Mouse (Mus musculus): ENCODE data around the gene Zfp36l2.

The Zfp36l2 gene

DNA sequence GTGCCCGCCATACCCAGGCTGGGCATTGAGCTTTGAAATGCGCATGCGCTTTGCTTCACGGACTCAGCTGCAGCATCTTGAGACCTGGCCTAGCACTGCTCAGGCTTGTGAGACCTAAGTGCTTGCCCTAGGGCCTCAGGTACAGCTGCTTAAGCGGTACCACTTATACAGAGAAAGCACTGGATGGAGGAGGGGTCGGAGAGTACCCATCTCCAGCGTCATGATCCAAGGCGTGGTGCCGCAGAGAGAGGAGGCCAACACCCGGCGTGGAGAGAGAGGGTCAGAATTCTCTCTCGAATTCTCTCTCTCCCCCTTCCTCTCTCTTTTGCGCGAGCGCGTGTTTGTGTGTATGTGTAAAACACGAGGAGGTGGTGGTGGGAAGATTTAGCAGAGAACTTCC is 12.6 kb downstream of the Zfp36l2 start:
- no peak for DNase-seq

DNA sequence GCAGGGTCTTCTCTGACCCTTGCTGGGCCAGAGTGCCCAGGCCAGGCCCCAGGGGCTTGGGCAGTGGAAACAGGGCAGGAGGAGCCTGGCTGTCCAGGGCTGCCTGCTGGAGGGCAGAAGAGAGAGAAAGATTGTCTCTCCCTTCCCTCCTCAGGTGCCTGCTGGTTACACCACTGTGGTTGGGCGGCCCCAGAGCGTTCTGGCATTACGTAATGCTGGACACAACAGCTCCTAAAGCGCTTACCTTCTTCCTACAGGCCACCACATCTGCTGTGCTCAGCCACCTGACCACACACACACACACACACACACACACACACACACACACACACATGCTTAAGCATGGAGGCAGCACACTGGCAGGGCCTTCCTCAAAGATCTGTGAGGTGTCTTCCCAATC is 20.4 kb downstream of the Zfp36l2 start:
- DNase-seq, result no peak

GRCm38 (mm10) chr17:84166135-84166860 is 21.4 kb downstream of the Zfp36l2 start:
- DNase-seq, result no peak

DNA sequence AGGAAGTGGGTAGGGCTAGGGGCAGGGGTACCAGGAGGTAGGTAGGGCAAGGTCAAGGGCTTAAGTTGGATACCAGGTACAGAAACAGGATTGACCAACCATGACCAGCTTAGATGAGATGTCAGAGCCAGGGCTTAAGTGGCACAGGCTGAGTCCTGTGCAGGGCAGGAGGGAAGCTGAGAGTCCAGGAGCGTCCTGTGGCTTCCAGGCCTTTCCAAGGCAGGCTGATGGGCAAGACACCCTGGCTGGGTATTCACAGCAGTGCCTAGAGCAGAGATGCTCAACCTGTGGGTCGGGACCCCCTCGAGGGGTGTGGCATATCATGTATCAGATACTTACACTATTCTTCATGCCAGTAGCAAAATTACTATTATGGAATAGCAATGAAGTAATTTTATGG is 22.0 kb downstream of the Zfp36l2 start:
- DNase-seq, result no peak

- DNase-seq, result no peak
Measured at GRCm38 (mm10) chr17:84164146-84164545, 23.6 kb downstream of the Zfp36l2 start.

GRCm38 (mm10) chr17:84163066-84163785 is 24.5 kb downstream of the Zfp36l2 start:
- no peak for DNase-seq

DNA sequence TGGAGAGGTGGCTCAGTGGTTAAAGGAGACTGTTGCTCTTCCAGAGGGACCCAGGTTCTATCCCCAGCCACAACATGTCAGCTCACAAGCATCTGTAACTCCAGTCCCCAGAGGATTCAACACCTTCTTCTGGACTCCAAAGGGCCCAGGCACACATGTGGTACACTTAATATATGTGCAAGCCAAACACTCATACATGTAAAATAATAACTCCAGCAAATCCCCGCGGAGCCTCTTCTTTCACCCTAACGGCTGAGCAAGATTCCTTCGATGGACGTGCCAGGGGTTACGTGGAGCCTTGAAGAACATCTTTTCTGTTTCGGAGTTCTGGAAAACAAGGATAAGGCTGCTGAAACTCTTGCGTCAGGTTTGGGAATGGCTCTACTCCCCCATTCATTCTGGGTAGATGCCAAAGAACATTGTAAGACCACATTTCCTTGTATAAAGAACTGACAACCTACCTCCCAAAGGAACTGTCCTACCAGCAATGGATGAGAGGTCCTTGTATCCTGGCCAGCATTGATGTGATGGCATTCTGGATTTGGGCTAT is 25.5 kb downstream of the Zfp36l2 start:
- no peak for DNase-seq

DNA sequence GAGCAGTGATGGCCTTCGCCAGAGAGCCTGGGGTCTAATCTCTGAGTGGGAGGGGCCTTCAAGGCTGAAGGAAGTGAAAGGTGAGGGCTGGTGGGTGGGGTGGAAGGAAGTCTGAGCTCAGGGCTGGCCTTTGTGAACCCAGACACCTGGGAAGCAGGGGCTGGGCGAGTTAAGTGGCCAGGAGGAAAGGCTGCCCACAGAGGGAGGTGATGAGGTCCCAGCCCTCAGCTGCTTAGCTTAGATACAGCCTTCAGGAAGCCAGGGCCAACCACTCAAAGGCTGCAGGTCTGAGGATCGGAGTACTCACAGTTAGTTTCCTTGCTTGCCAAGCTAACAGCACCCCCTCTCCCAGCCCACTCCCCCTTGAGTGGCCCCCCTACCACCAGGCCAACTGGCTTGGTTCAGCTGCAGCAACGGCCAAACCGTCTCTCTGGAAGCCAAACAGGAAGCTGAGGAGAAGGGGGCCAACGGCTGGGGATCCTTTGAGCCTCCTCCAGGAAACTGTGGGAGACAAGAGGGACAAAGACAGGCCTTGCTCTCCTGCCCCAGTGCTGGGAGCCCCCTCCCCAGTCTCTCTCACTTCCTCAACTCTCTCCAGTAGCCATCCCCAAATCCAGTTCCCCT is 26.4 kb downstream of the Zfp36l2 start:
- no peak for DNase-seq

GRCm38 (mm10) chr17:84158891-84159290 is 28.9 kb downstream of the Zfp36l2 start:
- no peak for DNase-seq

GRCm38 (mm10) chr17:84158461-84158795 is 29.3 kb downstream of the Zfp36l2 start:
- DNase-seq, result no peak

DNA sequence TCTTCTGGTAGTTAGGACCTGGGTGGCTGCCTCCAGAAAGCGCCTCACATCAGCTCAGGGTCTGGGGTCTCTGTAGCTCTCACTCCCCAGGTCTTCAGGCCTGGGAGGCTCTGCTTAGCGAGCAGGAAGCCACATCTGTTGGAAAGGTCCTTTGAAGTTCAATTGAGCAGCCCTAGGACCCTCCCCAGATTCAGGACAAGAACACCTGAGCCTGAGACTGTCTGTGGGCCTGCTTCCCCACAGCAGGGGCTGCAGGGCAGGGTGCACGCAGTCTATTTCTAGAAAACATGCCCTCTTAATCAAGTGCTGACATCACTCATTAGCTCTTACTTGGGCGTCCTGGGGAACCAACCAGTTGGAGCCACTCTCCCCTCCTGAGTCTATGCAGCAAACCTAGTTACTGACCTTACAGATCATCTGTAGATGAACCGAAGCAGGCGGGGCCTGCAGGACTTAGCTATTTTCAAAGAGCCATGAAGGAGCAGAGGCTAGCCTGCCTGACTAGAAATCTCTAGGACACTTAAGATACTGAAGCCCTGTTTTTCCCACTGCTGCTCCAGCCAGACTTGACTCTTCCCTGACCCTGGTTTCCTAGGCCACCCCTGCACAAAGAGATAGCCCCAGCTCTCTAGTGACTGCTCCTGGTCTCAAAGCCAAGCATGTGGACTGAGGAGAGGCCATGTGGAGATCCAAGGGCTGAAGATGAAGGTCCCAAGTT is 29.8 kb downstream of the Zfp36l2 start:
- no peak for DNase-seq

DNA sequence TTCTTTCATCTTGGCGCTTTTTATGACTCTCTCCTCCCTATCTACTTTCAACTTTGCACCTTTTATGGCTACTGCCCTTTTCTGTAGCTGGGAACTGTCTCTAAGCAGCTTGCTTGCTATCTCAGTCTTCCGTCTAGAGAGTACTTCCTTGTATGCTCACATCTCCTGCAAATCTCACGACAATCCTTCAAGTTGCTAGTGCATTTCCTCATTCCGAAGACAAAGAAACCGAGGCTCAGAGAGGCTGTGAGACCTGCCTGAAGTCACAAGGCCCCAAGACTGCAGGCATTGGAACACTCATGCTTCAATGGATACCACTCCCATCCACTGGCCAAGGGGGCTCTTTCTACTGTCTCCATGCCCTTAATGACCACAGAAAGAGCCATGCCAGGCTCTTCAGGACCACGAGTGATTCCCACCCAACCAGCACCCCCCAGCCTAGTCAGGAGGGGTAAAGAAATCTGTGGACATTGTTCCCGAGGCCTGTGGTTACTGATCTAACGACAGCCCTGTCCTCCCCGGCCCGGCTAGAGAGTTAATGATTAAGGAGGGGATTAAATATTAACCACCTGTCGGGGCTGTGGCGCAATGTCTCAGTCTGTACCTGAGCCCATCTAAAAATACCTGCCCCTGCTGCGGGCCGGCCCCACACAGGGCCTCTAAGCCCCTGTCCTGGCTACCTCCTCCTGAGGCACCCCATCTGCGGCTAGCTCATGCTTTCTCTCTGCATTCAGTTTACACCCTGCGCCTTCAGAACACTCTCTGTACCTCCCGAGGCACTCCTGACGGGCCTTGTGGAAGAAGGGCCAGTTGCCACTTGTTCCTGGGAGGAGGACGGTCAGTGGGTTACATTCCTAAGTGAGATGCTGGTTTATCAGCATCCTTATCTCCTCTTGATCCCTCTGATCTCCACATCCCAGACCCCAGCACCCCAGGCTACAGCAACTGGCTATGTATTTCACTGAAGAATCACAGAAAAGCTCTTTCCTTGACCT is 30.7 kb downstream of the Zfp36l2 start:
- DNase-seq, result peak; percentile 75

- no peak for DNase-seq
Measured at GRCm38 (mm10) chr17:84156227-84156573, 31.5 kb downstream of the Zfp36l2 start.

GRCm38 (mm10) chr17:84155516-84156226 is 32.1 kb downstream of the Zfp36l2 start:
- DNase-seq, result no peak

- DNase-seq, result no peak
Measured at GRCm38 (mm10) chr17:84155029-84155338, 32.8 kb downstream of the Zfp36l2 start.

GRCm38 (mm10) chr17:84154302-84155028 is 33.3 kb downstream of the Zfp36l2 start:
- no peak for DNase-seq

- no peak for DNase-seq
Measured at GRCm38 (mm10) chr17:84152976-84153786, 34.6 kb downstream of the Zfp36l2 start.

DNA sequence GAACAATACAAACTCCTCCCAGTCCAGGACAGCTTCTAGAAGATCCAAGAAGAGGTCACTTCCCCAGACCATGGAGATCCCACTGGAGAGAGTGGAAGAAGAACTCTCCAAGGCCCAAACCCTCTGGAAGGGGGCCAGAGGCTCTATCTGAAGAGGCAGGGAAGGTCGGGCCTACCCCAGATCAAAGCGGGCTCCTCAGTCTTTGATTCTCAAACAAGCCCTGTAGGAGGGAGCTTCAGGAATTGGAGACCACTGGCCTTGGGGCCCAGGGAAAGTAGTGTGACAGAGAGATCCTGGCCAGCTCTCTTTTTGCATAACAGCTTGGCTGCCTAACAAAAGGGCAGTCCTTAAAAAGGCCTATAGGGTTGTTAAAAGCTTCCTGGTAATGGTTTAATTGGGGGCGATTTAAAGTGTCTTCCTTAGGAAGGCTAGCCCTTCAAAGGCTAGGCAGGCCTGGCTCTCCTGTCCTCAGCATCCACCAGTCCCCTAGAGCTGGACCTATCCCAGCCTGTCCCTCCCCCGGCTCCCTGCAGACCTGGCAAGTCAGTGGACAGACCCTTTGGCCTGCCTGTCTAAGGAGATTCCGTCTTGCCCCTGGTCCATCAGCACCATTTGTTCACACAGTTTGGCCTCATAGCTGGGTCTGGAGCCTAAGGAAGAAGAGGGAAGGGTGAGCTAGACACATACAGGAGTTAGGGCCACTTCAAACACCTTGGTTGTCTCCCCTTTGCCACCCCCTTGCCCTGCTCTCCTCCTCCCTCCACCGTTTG is 35.4 kb downstream of the Zfp36l2 start:
- DNase-seq, result no peak

DNA sequence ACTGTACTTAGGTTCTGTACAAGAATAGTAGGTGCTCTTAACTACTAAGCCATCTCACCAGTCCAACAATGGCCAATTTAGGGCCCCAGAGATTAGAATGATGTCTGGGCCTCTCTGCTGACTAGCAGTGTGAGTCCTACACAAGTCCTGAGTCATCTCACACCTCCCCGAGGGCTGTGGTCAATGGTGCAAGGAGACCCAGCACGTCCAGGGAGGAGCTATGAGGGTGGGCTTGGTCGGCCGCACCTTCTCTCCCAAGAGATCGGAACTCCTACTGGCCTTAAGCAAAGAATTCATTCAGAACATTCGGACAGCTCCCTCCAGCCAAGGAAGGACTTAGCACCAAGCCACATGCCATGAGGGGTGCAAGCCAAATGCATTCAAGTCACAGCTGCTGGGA is 36.4 kb downstream of the Zfp36l2 start:
- DNase-seq, result no peak

All from lung, postnatal 36 days (tissue).